Mouse (Mus musculus): Measurements from ENCODE around the gene Tigit. TPM values are rescaled to one million over a fixed set of nuclear protein-coding genes. Genes with fewer than 3 reads are reported as not detected.

The Tigit gene
- polyA plus RNA-seq, 1 experiment from 2014 or later: not detected

DNA sequence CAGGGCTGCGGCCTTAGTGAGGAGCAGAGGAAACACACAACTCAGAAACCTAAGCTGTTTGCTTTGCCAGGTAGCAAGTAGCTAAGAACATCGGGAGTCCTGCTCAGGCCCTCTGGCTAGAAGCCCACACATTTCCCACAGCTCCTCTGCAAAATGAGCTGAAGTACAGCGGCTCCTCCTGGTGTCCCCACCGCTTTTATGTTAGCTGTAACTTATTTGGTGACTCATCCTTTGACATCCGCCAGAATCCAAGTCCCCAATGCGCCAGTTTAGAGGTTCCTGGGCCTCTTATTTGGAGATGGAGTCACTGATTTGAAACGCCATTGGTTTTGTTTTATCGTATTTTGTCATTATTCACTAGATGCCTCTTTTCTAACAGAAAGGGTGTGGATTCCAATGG, 36.6 kb upstream of the Tigit start:
- Histone ChIP-seq H3K9ac (ENCODE audit: low read depth, low read length) (no peak overlapping the region), H3K27ac (ENCODE audit: low read depth, low read length) (no peak overlapping the region), H3K4me1 (ENCODE audit: control insufficient read depth, insufficient read depth, low read depth, low read length) (no peaks in the 10 kb centered on the region), H3K36me3 (ENCODE audit: control insufficient read depth, insufficient read depth, low read length) (no peaks in the 10 kb centered on the region), H3K27me3 (replicated peaks; ENCODE audit: control insufficient read depth, insufficient read depth, low read length) (no peaks in the 10 kb centered on the region), H3K9me3 (ENCODE audit: control insufficient read depth, low read length) (no peaks in the 10 kb centered on the region), H3K4me3 (ENCODE audit: low read length) (no peak overlapping the region), H3K4me2 (ENCODE audit: low read length) (no peak overlapping the region)
- no peak for ATAC-seq
- 87% methylated on average over 8 of the region's 8 CpGs for WGBS

GRCm38 (mm10) chr16:43698735-43699649, 35.0 kb upstream of the Tigit start:
- Histone ChIP-seq H3K9me3 (ENCODE audit: control insufficient read depth, low read length) (no peaks in the 10 kb centered on the region), H3K4me2 (ENCODE audit: low read length) (no peak overlapping the region), H3K27me3 (replicated peaks; ENCODE audit: control insufficient read depth, insufficient read depth, low read length) (no peaks in the 10 kb centered on the region), H3K27ac (ENCODE audit: low read depth, low read length) (no peak overlapping the region), H3K36me3 (ENCODE audit: control insufficient read depth, insufficient read depth, low read length) (no peaks in the 10 kb centered on the region), H3K4me1 (ENCODE audit: control insufficient read depth, insufficient read depth, low read depth, low read length) (no peaks in the 10 kb centered on the region), H3K9ac (ENCODE audit: low read depth, low read length) (no peak overlapping the region), H3K4me3 (ENCODE audit: low read length) (no peak overlapping the region)
- WGBS: 86% methylated on average over 14 of the region's 14 CpGs
- ATAC-seq: no peak

GRCm38 (mm10) chr16:43697772-43698171, 33.8 kb upstream of the Tigit start:
- H3K4me1 ChIP-seq (ENCODE audit: control insufficient read depth, insufficient read depth, low read depth, low read length): no peaks in the 10 kb centered on the region
- H3K9me3 ChIP-seq (ENCODE audit: control insufficient read depth, low read length): no peaks in the 10 kb centered on the region
- no peak for ATAC-seq
- H3K36me3 ChIP-seq (ENCODE audit: control insufficient read depth, insufficient read depth, low read length): no peaks in the 10 kb centered on the region
- H3K27me3 ChIP-seq (replicated peaks; ENCODE audit: control insufficient read depth, insufficient read depth, low read length): no peaks in the 10 kb centered on the region
- no peak overlapping the region for H3K4me2 ChIP-seq (ENCODE audit: low read length)
- H3K27ac ChIP-seq (ENCODE audit: low read depth, low read length): no peak overlapping the region
- no peak overlapping the region for H3K9ac ChIP-seq (ENCODE audit: low read depth, low read length)
- WGBS: 90% methylated on average over 7 of the region's 7 CpGs
- H3K4me3 ChIP-seq (ENCODE audit: low read length): no peak overlapping the region

DNA sequence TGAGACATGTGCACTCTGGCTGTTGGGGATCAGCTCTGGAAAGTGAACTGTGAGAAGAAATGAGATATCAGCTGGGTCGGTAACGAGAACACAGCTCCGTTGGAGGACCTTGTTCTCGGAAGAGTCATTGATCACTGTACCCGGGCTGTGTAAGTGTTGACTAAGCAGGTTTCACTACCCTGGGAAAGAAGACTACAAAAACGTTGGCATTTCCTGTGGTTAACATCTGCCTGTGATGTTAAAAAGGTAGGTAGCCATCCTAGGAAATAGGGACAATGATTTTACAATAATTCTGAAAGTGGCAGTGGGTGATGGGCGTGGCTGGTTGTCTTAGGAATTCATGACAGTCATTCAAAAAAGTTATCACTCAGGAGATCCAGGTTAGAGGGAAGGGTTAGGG, 31.9 kb upstream of the Tigit start:
- Histone ChIP-seq H3K27ac (ENCODE audit: low read depth, low read length) (no peak overlapping the region), H3K4me2 (ENCODE audit: low read length) (no peak overlapping the region), H3K9ac (ENCODE audit: low read depth, low read length) (no peak overlapping the region), H3K4me1 (ENCODE audit: control insufficient read depth, insufficient read depth, low read depth, low read length) (no peaks in the 10 kb centered on the region), H3K27me3 (replicated peaks; ENCODE audit: control insufficient read depth, insufficient read depth, low read length) (no peaks in the 10 kb centered on the region), H3K9me3 (ENCODE audit: control insufficient read depth, low read length) (no peaks in the 10 kb centered on the region), H3K36me3 (ENCODE audit: control insufficient read depth, insufficient read depth, low read length) (no peaks in the 10 kb centered on the region), H3K4me3 (ENCODE audit: low read length) (no peak overlapping the region)
- ATAC-seq: no peak
- WGBS: 78% methylated on average over 7 of the region's 7 CpGs

DNA sequence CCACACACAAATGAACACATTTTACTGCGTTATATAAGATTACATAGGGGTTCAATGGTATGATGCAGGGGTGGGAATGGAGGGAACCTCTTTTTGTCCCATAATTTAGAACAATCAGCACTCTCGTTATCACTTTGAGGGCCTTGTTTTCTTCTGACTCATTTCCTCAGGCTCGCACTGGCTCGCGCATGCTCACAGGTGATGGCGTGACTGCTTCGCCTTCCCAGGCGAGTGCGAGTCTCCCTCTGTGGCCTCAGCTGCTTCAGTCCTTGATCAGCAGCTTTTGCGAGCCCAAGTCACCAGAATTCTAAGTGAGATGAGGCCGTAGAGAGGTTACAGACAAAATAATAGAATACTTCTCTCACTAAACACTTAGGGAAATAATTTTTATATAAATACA, 30.2 kb upstream of the Tigit start:
- H3K27me3 ChIP-seq (replicated peaks; ENCODE audit: control insufficient read depth, insufficient read depth, low read length): no peaks in the 10 kb centered on the region
- H3K4me1 ChIP-seq (ENCODE audit: control insufficient read depth, insufficient read depth, low read depth, low read length): no peaks in the 10 kb centered on the region
- no peak overlapping the region for H3K4me2 ChIP-seq (ENCODE audit: low read length)
- H3K27ac ChIP-seq (ENCODE audit: low read depth, low read length): no peak overlapping the region
- H3K9me3 ChIP-seq (ENCODE audit: control insufficient read depth, low read length): no peaks in the 10 kb centered on the region
- no peaks in the 10 kb centered on the region for H3K36me3 ChIP-seq (ENCODE audit: control insufficient read depth, insufficient read depth, low read length)
- WGBS: 93% methylated on average over 11 of the region's 11 CpGs
- H3K4me3 ChIP-seq (ENCODE audit: low read length): no peak overlapping the region
- H3K9ac ChIP-seq (ENCODE audit: low read depth, low read length): no peak overlapping the region
- no peak for ATAC-seq

DNA sequence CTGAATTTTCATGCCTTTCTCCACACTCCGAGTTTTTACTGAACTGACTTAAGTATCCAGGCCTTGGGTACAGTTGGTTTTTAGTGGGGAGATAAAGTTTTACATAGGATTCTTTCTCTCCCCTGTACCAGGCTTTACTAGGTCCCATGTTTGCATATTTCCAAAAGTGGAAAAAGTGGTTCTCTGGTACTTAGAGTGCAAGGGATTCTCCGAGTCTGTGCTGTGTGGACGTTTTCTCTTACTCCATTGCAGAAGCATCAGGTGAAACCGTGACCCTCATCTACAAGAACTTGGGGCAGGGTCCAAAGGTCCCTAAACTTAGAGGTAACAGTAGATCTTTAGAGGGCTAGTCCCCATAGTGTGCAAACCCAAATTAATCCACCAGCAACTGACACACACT, 28.7 kb upstream of the Tigit start:
- no peak for ATAC-seq
- 96% methylated on average over 4 of the region's 4 CpGs for whole genome bisulfite sequencing
- no peaks in the 10 kb centered on the region for H3K9me3 ChIP-seq (ENCODE audit: control insufficient read depth, low read length)
- H3K4me2 ChIP-seq (ENCODE audit: low read length): no peak overlapping the region
- no peaks in the 10 kb centered on the region for H3K27me3 ChIP-seq (replicated peaks; ENCODE audit: control insufficient read depth, insufficient read depth, low read length)
- H3K36me3 ChIP-seq (ENCODE audit: control insufficient read depth, insufficient read depth, low read length): no peaks in the 10 kb centered on the region
- H3K27ac ChIP-seq (ENCODE audit: low read depth, low read length): no peak overlapping the region
- H3K4me1 ChIP-seq (ENCODE audit: control insufficient read depth, insufficient read depth, low read depth, low read length): no peaks in the 10 kb centered on the region
- no peak overlapping the region for H3K9ac ChIP-seq (ENCODE audit: low read depth, low read length)
- H3K4me3 ChIP-seq (ENCODE audit: low read length): no peak overlapping the region

DNA sequence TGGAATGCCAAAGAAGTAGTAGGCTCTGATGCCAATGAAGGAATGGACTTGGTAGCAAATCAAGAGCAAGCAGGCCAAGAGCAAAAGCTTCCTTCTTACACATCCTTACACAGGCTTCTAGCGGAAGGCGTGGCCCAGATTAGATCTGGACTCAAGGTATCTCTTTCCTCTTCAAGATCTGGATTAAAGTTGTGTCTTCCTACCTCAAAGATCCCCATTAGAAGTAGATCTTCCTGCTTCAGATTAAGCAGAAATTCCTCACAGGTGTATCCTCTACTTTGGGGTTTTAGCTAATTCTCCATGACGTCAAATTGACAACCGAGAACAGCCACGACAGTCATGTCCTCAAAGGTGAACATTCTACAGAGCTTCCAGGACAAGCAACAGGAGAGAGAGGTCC, 27.8 kb upstream of the Tigit start:
- H3K9ac ChIP-seq (ENCODE audit: low read depth, low read length): no peak overlapping the region
- 96% methylated on average over 5 of the region's 5 CpGs for WGBS
- no peaks in the 10 kb centered on the region for H3K4me1 ChIP-seq (ENCODE audit: control insufficient read depth, insufficient read depth, low read depth, low read length)
- ATAC-seq: no peak
- no peaks in the 10 kb centered on the region for H3K27me3 ChIP-seq (replicated peaks; ENCODE audit: control insufficient read depth, insufficient read depth, low read length)
- no peak overlapping the region for H3K4me3 ChIP-seq (ENCODE audit: low read length)
- H3K4me2 ChIP-seq (ENCODE audit: low read length): no peak overlapping the region
- H3K9me3 ChIP-seq (ENCODE audit: control insufficient read depth, low read length): no peaks in the 10 kb centered on the region
- H3K36me3 ChIP-seq (ENCODE audit: control insufficient read depth, insufficient read depth, low read length): no peaks in the 10 kb centered on the region
- no peak overlapping the region for H3K27ac ChIP-seq (ENCODE audit: low read depth, low read length)

DNA sequence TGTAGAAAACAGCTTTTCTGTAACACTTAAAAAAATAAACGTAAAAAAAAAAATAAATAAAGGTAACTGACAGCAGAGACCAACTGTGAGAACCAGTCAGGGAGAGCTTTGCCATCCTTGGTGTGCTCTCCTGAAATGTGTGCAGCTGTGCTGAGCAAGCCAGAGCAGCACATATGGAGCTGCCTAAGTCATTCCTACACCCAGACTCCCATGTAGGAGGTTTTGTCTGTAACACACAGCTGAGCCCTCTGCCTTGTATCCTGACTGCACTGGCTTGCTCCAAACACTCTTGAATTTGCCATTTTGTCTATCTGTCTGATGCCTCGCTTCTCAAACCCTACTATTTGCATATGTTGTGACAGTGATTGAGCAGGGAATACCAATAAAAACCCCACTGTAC, 27.0 kb upstream of the Tigit start:
- no peak for ATAC-seq
- Histone ChIP-seq H3K9ac (ENCODE audit: low read depth, low read length) (no peak overlapping the region), H3K4me2 (ENCODE audit: low read length) (no peak overlapping the region), H3K27ac (ENCODE audit: low read depth, low read length) (no peak overlapping the region), H3K4me1 (ENCODE audit: control insufficient read depth, insufficient read depth, low read depth, low read length) (no peaks in the 10 kb centered on the region), H3K27me3 (replicated peaks; ENCODE audit: control insufficient read depth, insufficient read depth, low read length) (no peaks in the 10 kb centered on the region), H3K36me3 (ENCODE audit: control insufficient read depth, insufficient read depth, low read length) (no peaks in the 10 kb centered on the region), H3K4me3 (ENCODE audit: low read length) (no peak overlapping the region), H3K9me3 (ENCODE audit: control insufficient read depth, low read length) (no peaks in the 10 kb centered on the region)
- WGBS: 83% methylated on average over 2 of the region's 2 CpGs

GRCm38 (mm10) chr16:43690211-43690690, 26.3 kb upstream of the Tigit start:
- ATAC-seq: no peak
- Histone ChIP-seq H3K9me3 (ENCODE audit: control insufficient read depth, low read length) (no peaks in the 10 kb centered on the region), H3K27me3 (replicated peaks; ENCODE audit: control insufficient read depth, insufficient read depth, low read length) (no peaks in the 10 kb centered on the region), H3K27ac (ENCODE audit: low read depth, low read length) (no peak overlapping the region), H3K4me3 (ENCODE audit: low read length) (no peak overlapping the region), H3K4me2 (ENCODE audit: low read length) (no peak overlapping the region), H3K4me1 (ENCODE audit: control insufficient read depth, insufficient read depth, low read depth, low read length) (no peaks in the 10 kb centered on the region), H3K36me3 (ENCODE audit: control insufficient read depth, insufficient read depth, low read length) (no peaks in the 10 kb centered on the region), H3K9ac (ENCODE audit: low read depth, low read length) (no peak overlapping the region)
- 96% methylated on average over 3 of the region's 3 CpGs for WGBS
